Mouse (Mus musculus) gastrocnemius, adult 2 months (tissue): ENCODE measurements around the gene Prkn. TPM values are rescaled to one million over a fixed set of nuclear protein-coding genes. Genes with fewer than 3 reads are reported as not detected.

ENCODE experiments used
- DNase-seq: peaks from one replicate; pipeline ENCODE4 v3.0.0; 2022
- H3K27ac ChIP-seq: fragments of 200-600 bp; 2 replicates; pipeline ENCODE4 v1.8.1; 2022; ENCODE audit warnings: mild to moderate bottlenecking
- H3K4me3 ChIP-seq: fragments of 200-600 bp; 2 replicates; pipeline ENCODE4 v1.8.1; 2022; ENCODE audit warnings: mild to moderate bottlenecking, moderate library complexity
- CTCF ChIP-seq: fragments of 200-600 bp; IDR thresholded peaks from 2 replicates; pipeline ENCODE4 v1.8.1; 2022; ENCODE audit warnings: antibody characterized with exemption, mild to moderate bottlenecking, moderate library complexity
- intact Hi-C: fragments of 180-260 bp; cut with DNase I; formaldehyde crosslinking; loops from one replicate; pipeline ENCODE4 v1.15.1; 2025
- total RNA-seq, 2 experiments: library from RNA; stranded (reverse); gene quantifications; 2 replicates each; pipeline ENCODE4 v1.2.3; 2021

Gene Prkn
- total RNA-seq, 2 experiments from 2014 or later, result 18.4 to 24.7 TPM

DNA sequence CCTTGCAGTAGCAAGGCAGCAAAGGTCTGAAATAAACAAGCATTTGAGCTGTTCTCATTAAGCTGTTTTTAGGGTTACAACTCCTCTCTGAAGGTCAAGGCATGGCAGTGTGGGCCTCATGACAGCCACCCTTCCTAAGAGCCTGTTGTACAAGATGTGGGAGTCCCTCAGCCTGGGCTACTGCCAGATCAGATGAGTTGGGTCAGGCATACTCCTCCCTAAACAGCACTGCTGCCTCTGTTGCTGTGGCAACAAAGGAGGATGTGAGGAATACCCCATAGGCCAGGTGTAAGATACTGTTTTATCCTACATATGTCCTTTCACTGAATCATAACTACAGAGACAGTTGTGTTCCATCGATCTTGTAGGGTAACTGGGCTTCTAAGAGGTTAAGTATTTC, 882.3 kb downstream of the Prkn start:
- no peak overlapping the region for H3K4me3 ChIP-seq
- TF ChIP-seq CTCF, result no peak
- no peak for DNase-seq
- intact Hi-C loops, result no loop called here
- no peak overlapping the region for H3K27ac ChIP-seq

DNA sequence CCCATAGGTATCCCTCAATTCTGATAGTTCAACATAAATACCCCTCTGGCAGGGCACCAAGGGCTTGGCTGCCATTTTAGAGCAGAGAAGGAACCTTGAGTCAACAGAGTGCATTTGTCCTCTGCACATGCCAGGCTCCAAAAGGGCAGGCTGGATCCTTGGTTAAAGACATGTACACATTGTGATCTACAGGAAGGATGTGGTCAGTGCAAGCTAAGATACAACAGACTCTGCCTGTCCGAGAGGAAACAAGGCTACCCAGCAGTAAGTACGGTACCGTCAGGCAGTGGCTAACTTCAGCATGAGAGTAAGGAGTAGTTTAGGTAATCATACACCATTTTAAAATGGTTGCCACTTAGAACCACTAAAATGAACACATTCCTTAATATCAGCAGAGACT, 884.0 kb downstream of the Prkn start:
- Histone ChIP-seq H3K4me3 (no peak overlapping the region), H3K27ac (no peak overlapping the region)
- no peak for TF ChIP-seq CTCF
- intact Hi-C loops, result no loop called here
- no peak for DNase-seq

DNA sequence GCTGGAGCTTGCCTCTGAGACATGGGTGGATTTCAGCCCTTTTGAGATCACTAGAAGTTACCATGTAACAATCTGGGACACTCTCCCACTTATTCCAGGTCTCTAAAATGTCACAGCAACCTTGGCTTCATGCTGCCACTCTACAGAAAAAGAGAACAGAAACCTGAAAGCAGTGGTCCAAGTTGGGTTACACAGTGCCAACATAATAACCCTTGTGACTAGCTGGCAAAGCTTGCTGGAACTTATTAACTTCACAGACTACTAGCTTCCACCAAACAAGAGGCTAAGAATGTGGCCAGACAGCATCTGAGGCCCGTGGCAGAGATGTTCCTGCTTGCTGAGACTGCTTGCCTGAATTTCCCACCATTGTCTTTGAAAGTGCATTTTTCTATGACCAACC, 886.9 kb downstream of the Prkn start:
- Histone ChIP-seq H3K27ac (no peak overlapping the region), H3K4me3 (no peak overlapping the region)
- DNase-seq, result no peak
- intact Hi-C loops, result no loop called here
- no peak for TF ChIP-seq CTCF

DNA sequence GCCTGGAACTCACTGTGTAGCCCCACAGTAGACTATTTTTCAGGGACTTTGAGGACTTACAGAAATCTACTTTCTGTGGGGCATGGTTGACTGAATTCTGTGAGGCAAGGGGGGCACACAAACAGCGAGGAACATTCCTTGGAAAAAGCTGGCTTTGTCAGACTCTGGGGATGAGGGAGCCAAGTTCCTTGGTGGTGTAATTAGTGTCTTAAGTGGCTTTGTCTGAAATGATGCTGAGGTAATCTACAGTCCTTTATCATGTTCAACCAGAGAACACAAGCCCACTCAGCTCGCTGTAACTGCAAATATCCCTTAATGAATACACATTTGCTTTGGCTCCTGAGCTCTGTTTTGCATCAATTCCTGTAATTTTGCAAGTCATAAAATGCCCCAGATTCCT, 888.1 kb downstream of the Prkn start:
- TF ChIP-seq CTCF, result no peak
- intact Hi-C loops, result no loop called here
- Histone ChIP-seq H3K27ac (no peak overlapping the region), H3K4me3 (no peak overlapping the region)
- DNase-seq, result no peak

DNA sequence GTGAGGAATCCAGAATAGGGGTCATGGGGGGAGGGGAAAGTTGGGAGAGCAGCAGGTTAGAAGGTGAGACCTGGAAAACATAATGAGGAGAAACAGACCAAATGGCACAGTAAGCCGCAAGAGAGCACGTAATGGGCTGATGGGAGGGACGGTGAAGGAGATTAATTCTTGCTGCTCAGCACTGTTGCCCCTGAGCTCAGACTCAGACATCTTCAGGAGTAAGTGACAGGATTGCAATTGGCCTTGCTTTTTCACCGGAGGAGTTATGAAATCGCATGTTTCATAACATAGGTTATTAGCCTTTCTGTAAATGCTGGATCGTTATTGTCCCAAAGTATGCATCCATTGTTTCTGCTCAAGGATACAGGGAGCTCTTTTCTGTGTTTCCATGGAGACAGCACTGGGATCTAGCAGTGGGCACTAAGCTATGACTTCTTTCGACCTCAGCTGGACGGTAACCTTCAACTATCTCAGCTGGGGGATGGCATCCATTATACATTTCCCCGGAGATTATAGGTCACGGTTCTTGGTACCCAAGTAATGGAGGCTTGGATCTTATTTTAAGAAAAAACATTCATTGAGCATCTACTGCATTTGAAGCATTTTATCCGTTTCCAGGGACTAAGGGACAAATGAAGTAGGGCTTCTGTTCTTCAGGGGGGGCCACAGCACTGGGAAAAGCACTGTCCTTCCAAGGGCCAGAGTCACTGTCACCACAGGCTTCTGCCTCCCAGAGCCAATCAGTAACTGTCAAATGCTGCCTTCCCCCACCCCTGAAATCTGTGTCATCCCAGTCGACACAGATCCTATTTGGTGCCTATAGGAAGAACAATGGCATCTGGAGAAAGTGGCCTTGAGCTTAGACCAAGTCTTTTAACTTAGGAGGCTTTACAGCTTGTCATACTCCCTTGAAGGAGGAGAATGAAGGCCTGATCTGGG, 890.7 kb downstream of the Prkn start:
- TF ChIP-seq CTCF, result no peak
- intact Hi-C loops, result no loop called here
- no peak overlapping the region for H3K4me3 ChIP-seq
- no peak for DNase-seq
- H3K27ac ChIP-seq, result no peak overlapping the region

DNA sequence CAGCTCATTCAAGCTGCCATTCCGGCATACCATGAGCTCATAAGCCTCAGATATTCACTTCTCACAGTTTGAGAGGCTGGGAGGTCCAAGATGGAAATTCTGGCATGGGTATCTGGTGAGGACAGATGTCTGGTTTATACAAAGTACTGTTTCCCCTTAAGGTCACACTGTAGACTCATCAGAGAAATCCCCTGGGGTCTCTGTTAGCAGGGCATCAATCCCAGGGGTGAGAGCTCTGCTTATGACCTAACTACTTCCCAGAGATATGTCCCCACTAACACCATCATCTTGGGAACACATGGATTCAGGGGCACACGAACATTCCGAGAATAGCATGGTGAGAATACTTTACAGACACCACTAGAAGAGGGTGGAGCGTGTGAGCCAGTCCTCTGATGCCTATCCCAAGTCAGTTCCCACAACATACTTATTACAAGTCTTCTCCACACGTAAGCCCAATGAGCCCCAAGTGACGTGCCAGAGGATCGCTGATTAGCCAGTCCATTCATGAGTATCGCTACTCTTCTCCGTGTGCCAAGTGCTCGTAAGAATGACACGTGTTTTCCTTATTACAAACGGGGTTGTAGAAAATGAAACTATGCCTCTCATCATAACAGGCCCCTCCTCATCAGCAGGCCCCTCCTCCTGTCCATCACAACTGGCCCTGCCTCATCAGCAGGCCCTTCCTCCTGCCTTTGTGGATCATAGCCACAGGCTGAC, 895.1 kb downstream of the Prkn start:
- no peak overlapping the region for H3K27ac ChIP-seq
- no peak for TF ChIP-seq CTCF
- intact Hi-C loops, result no loop called here
- H3K4me3 ChIP-seq, result no peak overlapping the region
- DNase-seq, result no peak

DNA sequence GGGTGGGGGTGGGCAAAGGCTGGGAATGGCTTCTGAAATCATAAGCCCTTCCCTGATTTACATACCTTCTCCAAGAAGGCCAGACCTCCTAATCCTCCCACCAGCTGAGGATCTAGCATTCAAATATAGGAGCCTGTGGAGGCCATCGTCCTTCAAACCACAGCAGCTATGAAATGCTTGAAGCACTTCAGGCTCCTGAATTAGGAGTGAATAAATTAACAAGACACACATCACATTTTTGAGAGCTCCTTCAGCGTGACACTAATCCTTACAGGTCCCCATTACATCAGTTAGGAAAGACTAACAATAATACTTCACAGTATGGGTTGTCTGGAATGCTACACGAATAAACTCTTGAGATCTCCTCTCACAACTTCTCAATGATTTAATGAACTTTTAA, 896.3 kb downstream of the Prkn start:
- intact Hi-C loops, result no loop called here
- no peak for DNase-seq
- Histone ChIP-seq H3K27ac (no peak overlapping the region), H3K4me3 (no peak overlapping the region)
- no peak for TF ChIP-seq CTCF

DNA sequence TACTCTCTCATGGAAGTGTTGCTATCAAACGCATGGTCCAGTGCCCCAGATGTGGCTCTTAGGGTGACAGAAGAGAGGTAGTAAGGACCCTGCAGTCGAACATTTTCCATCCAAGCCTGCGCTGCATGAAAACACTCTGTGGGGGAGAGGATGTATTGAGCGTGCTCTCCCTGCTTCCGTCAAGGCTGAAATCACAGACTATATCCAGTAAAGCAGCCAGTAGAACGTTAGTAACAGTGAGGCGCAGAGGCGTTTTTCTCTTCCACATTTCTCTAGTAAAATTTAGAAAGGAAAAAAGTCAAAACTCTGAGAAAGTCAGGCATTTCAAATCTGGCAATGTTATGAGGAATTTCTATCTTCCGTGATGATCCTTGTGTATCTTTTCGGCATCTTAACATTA, 897.7 kb downstream of the Prkn start:
- H3K4me3 ChIP-seq, result no peak overlapping the region
- DNase-seq, result no peak
- no peak for TF ChIP-seq CTCF
- intact Hi-C loops, result no loop called here
- H3K27ac ChIP-seq, result no peak overlapping the region

DNA sequence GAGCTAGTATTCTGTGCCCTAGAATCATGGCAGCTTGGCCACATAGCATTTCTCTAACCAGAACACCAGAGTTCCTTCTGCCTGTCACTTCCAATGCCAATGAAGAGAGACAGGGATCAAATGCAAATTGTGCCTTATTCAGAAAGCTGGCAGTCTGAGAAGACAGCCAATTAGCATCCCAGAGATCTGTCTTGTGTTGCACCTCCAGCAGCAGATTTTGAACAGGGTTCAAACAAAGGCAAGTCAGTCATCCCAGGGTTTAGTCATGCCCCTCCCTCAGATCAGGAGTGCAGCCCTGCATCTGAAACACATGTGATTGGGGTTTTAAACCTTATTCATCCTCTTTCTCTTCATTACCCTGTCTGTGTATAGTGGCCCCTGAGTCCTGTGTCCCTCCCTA, 900.5 kb downstream of the Prkn start:
- H3K4me3 ChIP-seq, result no peak overlapping the region
- no peak overlapping the region for H3K27ac ChIP-seq
- DNase-seq, result no peak
- no peak for TF ChIP-seq CTCF
- intact Hi-C loops, result no loop called here

DNA sequence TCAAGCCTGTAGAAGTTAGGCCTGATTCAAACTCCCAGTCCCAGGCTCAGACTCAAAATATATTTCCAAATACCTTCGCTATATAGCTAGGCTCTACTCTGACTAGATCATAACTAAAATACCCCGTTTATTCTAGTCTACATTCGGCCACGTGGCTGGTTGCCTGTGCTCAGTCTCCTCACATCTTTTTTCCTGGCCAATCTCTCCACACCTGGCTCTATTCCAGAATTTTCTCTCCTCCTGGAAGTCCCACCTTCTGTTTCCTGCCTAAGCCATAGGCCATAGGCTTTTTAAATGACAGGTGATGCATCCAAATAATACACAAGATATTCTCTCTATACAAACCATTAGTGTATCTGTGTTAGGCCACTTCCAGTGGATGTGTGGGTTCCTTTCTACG, 901.0 kb downstream of the Prkn start:
- intact Hi-C loops, result no loop called here
- Histone ChIP-seq H3K4me3 (no peak overlapping the region), H3K27ac (no peak overlapping the region)
- DNase-seq, result no peak
- TF ChIP-seq CTCF, result no peak

DNA sequence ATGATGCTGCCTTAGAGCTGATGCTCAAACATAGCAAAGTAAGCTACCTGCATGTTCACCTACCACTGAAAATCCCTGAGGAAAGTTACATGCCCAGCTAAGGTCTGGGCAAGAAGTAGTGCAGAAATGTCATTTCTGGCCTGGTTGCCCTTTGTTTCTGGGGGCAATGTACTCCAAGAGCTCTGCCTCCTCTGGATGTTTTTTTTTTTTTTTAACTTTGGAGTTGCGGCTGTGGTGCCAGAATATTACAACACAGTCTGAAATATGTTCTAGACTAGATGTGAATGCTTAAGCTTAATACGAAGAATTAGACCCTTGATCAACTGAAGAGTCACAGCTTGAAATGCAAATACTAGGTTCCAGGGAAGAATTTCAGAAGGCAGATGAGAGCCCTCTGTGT, 911.1 kb downstream of the Prkn start:
- TF ChIP-seq CTCF, result no peak
- no peak for DNase-seq
- intact Hi-C loops, result no loop called here
- H3K4me3 ChIP-seq, result no peak overlapping the region
- H3K27ac ChIP-seq, result no peak overlapping the region

DNA sequence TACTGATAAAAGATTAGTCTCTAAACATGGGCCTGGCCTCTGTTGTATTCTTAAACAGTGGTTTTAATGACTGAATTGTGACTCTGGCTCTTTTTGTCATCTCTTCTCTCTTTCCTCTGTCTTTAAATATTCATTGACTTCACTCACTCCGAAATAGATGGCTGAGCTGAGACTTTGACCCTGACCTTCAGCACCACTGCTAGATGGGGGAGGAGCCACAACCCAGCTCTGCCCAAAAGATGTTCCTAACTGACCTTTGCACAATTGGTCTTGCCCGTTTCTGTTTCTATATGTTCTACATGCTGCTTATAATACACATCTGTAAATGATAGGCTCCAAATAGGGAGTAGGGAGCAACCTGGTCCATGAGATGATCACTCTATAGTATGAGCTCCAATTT, 912.5 kb downstream of the Prkn start:
- DNase-seq, result no peak
- Histone ChIP-seq H3K27ac (no peak overlapping the region), H3K4me3 (no peak overlapping the region)
- TF ChIP-seq CTCF, result no peak
- intact Hi-C loops, result no loop called here

DNA sequence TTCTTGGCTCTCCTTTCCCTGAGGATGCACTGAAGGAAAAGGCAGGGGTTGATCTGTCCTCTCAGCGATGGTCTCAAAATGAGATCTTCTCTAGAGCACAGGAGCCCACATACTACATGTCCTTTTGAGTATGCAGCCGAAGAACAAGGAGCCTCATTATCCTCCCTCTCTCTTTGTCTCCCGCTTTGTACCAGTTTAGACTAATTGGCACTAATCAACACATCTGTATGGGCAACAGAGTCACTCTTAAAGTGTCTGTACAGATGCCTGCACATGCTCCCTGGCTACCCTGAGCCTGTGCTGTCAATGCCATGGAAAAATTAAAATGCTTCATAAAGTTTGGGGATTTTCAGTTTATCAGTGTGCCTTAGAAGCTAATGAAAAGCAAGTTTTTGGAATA, 924.9 kb downstream of the Prkn start:
- intact Hi-C loops, result no loop called here
- no peak for DNase-seq
- Histone ChIP-seq H3K27ac (no peak overlapping the region), H3K4me3 (no peak overlapping the region)
- TF ChIP-seq CTCF, result no peak
